Mouse (Mus musculus) olfactory bulb, adult 2 months (tissue): ENCODE data around the gene Gm48551. TPM values are rescaled to one million over a fixed set of nuclear protein-coding genes. Genes with fewer than 3 reads are reported as not detected.

ENCODE experiments used
- H3K27ac ChIP-seq: fragments of 200-500 bp; 2 replicates; pipeline ENCODE4 v1.5.1; 2012; ENCODE audit warnings: low read depth, low read length; ENCODE audit not compliant: insufficient read depth
- H3K4me1 ChIP-seq: fragments of 200-500 bp; 2 replicates; pipeline ENCODE4 v1.6.1; 2012; ENCODE audit warnings: low read length; ENCODE audit not compliant: control insufficient read depth, insufficient read depth
- H3K4me3 ChIP-seq: fragments of 200-500 bp; 2 replicates; pipeline ENCODE4 v1.5.1; 2012; ENCODE audit warnings: mild to moderate bottlenecking, low read depth, low read length, moderate library complexity; ENCODE audit not compliant: insufficient read depth
- CTCF ChIP-seq: fragments of 200-500 bp; IDR thresholded peaks from 2 replicates; pipeline ENCODE4 v1.5.1; 2012; ENCODE audit warnings: low read depth, mild to moderate bottlenecking, low read length, moderate library complexity; ENCODE audit not compliant: insufficient read depth
- POLR2A ChIP-seq: fragments of 200-500 bp; IDR thresholded peaks from 2 replicates; pipeline ENCODE4 v1.6.1; 2012; ENCODE audit warnings: mild to moderate bottlenecking, low read depth, low read length, moderate library complexity; ENCODE audit not compliant: insufficient read depth
- WGBS: fragments of 180-500 bp; shearing (Covaris S2); methylation state at CpG from one replicate; pipeline ENCODE4 v1.1.7; 2018; 5-methylcytosine and 5-hydroxymethylcytosine counted together
- polyA plus RNA-seq: library from polyadenylated mRNA; stranded (reverse); fragments of >200 nt; gene quantifications from 2 replicates; pipeline ENCODE4 v1.2.4, GENCODE M21; 2012; ENCODE audit warnings: low replicate concordance; ENCODE audit not compliant: missing spikeins, insufficient read depth, insufficient read length

The Gm48551 gene
- polyA plus RNA-seq, 1 experiment, result not detected

DNA sequence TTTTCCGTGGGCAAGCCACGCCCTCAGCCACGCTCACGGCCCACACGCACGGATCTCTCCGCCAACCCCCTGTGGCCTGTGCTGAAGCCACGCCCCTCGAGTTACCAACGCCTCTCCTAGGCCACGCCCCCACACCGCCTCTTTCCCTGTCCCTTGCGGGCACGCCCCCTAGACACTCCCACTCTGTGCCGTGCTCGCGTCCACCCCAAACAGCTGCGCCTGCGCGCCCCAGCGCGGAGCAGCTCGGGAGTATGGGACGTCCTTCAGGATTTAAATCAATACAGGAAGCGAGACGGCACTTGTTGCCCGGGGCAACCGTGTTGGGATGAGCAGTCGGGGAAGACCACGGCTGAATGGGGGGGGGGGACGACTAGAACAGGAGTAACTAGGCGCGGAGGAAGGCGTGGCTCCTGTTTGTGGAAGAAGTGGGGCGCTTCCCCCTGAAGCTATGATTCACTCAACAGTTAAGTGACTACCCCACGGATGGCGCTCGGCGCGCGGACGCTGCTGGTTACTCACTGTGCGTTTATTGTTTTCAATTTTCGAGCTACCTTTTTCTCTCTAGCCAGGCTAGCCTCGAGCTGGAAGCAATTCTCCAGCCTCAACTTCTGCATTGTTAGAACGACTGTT is 5.6 kb upstream of the Gm48551 start:
- H3K27ac ChIP-seq, result no peak overlapping the region
- H3K4me3 ChIP-seq, result peak overlapping the region; percentile 91
- peaks cover 20% of the 10 kb centered on the region for H3K4me1 ChIP-seq
- WGBS, result under 1% methylated on average over 46 of the region's 46 CpGs
- no peak for TF ChIP-seq CTCF
- no peak for TF ChIP-seq POLR2A

DNA sequence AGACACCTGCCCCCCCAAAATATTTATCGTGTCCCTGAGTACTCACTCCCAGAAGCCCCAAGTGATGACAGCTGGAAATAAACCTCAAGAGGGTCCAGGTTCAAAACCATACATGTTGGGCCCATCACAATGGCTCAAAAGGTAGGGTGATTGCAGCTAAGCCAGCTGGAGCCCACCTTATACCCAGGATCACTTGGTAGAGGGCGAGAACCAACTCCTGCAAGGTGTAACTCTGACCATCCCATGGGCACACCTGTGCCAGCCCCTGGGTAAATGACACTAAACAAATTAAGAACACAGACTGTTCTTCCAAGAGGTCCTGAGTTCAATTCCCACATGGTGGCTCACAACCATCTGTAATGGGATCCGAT is 5.1 kb upstream of the Gm48551 start:
- no peak overlapping the region for H3K27ac ChIP-seq
- H3K4me3 ChIP-seq, result peak overlapping the region; percentile 91; the same call in 1 of the 2 replicates
- peaks cover 20% of the 10 kb centered on the region for H3K4me1 ChIP-seq
- 55% methylated on average over 3 of the region's 3 CpGs for WGBS
- no peak for TF ChIP-seq POLR2A
- no peak for TF ChIP-seq CTCF

DNA sequence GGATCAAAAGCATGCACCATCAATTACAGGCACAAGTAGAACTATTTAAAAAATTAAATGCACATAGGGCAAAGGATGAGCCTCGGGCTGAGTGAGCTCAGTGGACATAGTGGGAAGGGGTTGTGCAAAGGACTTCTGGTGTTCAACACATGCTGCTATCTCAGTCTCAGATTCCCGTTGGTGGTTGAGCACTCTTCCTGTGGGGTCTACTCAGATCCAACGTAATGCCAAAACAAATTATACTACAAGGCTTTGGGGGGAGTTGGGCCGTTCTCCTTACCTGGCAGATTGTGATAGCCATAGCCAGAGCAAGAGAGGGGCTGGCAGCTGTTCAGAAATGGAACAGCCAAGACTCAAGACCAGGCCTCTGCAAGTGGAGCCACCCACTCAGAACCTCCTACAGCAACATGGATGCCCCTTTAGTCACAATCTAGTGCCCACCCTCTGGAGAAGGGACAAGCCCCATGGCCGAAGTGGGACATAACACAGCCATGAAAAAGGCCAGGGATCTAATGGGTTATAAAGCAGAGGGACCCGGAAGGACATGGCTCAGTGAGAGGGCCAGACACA is 4.4 kb upstream of the Gm48551 start:
- TF ChIP-seq CTCF, result no peak
- no peak for TF ChIP-seq POLR2A
- no peak overlapping the region for H3K27ac ChIP-seq
- H3K4me3 ChIP-seq, result no peak overlapping the region
- 89% methylated on average over 6 of the region's 6 CpGs for WGBS
- peaks cover 20% of the 10 kb centered on the region for H3K4me1 ChIP-seq

DNA sequence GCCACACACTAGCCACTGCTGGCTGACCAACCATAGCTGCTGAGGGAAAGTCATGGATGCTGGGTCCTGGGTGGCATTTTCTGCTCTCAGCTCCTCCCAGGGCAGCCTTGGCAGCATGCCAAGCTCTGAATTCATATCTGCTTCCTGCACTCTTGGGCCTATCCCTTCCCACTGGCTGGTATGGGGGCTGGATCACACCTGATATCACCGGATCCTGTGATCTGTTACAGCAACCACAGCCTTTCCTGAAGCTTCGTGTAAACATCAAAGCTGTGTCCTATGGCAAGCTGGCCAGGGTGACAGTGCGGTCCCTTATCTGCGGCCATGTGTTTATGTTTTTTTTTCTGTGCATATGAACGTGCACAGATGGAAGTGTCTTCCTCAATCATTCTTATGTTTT is 2.2 kb upstream of the Gm48551 start:
- Histone ChIP-seq H3K27ac (no peak overlapping the region), H3K4me3 (no peak overlapping the region), H3K4me1 (peaks cover 23% of the 10 kb centered on the region)
- WGBS, result 90% methylated on average over 5 of the region's 5 CpGs
- no peak for TF ChIP-seq CTCF
- TF ChIP-seq POLR2A, result no peak

DNA sequence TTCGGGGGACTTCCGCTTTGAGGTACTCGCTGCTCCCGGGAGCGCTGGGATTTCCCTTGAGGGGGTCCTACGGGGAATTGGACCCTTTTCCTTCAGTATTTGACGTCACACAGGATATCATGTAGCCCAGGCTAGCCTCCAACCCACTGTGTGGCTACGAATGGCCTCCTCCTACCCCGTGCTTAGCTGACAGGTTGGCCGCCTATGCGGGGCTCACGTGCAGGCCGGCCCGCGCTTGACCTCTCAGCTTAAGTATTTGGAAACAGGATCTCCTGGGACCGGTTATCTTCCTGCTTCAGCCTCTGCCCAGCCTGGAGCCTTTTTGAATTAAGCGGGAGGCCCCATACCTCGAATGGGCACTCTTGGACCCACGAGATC is 328 bp downstream of the Gm48551 start:
- TF ChIP-seq POLR2A (no peak), CTCF (no peak)
- no peak overlapping the region for H3K27ac ChIP-seq

DNA sequence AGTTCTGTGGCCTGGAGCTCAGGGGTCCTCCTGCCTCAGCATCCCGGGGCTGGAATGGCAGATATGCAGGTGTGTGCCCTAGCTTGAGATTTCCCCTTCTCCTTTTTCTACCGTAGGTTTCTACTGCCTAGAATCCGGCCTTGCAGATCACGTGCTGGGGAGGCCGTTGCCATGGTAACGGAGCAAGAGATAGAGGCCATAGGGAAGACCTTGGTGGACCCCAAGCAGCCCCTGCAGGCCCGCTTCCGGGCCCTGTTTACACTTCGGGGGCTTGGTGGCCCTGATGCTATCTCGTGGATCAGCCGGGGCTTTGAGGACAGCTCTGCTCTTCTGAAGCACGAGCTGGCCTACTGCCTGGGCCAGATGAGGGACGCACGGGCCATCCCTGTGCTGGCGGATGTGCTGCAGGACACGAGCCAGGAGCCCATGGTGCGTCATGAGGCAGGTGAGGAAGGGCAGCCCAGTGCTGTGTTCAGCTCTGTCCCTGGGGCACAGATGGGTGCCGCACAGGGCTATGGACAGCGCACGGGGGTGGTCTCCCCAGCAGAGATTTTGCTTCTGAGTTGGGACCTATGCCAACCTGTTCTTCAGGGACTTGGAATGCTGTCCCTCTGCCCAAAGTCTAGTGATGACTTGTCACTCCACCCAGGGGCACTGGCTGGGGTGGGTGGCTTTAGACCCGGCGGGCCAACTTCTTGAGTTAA is 1.5 kb downstream of the Gm48551 start:
- peak overlapping the region; percentile 63; the same call in 1 of the 2 replicates for H3K4me3 ChIP-seq
- WGBS, result 76% methylated on average over 22 of the region's 22 CpGs
- TF ChIP-seq POLR2A, result no peak
- no peak for TF ChIP-seq CTCF
- no peak overlapping the region for H3K27ac ChIP-seq
- H3K4me1 ChIP-seq, result peaks cover 16% of the 10 kb centered on the region

More for the DNA sequence above, 328 bp downstream of the Gm48551 start:
- peak overlapping the region; percentile 63 for H3K4me3 ChIP-seq
- peaks cover 16% of the 10 kb centered on the region for H3K4me1 ChIP-seq
- under 1% methylated on average over 19 of the region's 19 CpGs for WGBS

DNA sequence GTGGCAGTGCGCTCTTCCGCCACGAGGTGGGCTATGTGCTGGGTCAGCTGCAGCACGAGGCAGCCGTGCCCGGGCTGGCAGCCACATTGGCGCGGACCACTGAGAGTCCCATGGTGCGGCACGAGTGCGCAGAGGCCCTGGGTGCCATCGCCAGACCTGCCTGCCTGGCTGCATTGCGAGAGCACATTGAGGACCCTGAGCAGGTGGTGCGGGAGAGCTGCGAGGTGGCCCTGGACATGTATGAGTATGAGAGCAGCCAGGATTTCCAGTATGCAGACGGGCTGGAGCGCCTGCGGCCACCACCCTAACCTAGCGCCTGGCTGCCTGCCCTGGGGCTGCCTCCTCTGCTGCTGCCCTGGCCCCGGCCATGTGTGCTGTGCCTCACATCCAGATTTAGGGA is 3.5 kb downstream of the Gm48551 start:
- WGBS, result 94% methylated on average over 20 of the region's 20 CpGs
- Histone ChIP-seq H3K27ac (no peak overlapping the region), H3K4me1 (peaks cover 16% of the 10 kb centered on the region), H3K4me3 (no peak overlapping the region)
- TF ChIP-seq POLR2A (no peak), CTCF (no peak)

DNA sequence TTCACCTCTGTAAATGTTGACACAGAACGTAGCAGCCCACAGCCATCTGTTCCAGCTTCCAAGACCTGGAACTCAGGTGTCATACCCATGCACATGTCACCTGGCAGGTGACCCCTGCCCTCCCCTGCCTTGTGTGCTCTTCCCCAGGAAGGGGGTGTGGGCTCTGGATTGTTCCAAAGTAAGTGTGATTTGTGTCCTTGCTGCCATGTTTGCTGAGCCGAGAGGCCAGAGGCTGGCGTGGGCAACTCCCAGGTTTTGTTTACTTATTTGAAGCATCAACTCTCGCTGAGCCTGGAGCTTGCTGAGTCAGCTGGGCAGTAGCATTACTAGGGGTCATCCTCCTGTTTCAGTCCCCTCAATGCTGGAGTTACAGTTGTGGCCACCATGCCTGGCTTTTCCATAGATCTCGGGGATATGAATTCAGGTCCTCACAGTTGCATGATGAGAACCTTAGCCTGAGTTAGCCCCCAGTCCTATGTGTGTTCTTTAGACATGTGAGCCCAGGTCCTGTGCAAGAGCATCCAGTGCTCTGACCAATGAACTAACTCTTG is 4.3 kb downstream of the Gm48551 start, which contains the start of gene Gm48552:
TSS of gene Gm48552 (plus strand) at position 501 of the 551 bp plus-strand sequence.
- no peak within 1 kb of the TSS for H3K4me3 ChIP-seq
- TF ChIP-seq CTCF (no peak), POLR2A (no peak)
- H3K4me1 ChIP-seq, result peaks cover 22% of the 10 kb centered on the region
- H3K27ac ChIP-seq, result no peak within 1 kb of the TSS
- WGBS, result 75% methylated on average over 5 of the region's 5 CpGs

DNA sequence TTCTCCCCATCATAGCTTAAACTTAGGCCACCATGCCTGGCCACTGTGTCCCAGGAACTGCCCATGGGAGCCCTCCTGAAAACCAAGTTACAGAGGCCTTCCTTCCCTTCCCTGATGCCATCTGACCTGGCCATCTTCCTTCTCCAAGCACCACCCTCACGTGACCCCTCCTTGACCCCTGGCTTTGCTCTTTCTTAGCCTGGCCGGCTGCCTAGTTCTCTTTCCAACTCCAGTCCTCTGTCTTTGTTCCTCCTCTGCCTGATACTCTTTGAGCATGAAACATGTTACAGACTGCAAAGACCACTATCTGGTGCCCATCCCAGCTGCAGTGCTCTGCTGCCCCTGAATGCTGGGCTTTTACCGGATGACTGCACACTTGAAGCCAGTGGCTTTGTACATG is 5.1 kb downstream of the Gm48551 start:
- peaks cover 26% of the 10 kb centered on the region for H3K4me1 ChIP-seq
- H3K27ac ChIP-seq, result no peak overlapping the region
- TF ChIP-seq CTCF (no peak), POLR2A (no peak)
- H3K4me3 ChIP-seq, result no peak overlapping the region
- WGBS, result 47% methylated on average over 3 of the region's 3 CpGs
